Mouse (Mus musculus) hematopoietic multipotent progenitor cell, adult 10-12 weeks (in vitro differentiated cells): ENCODE data around the gene Aass. TPM values are rescaled to one million over a fixed set of nuclear protein-coding genes. Genes with fewer than 3 reads are reported as not detected.

Source experiments
- polyA plus RNA-seq: library from polyadenylated mRNA; stranded (reverse); fragments of >175 nt; gene quantifications from 2 replicates; pipeline ENCODE4 v1.2.3, GENCODE M21; 2012; ENCODE audit warnings: low replicate concordance

Gene Aass
- polyA plus RNA-seq, result 0.03 TPM in 1 of 2 replicates, not detected in the other

GRCm38 (mm10) chr6:23132573-23133181 is at the start of gene Aass:
Aass (minus strand) TSS chr6:23132986.

Other genes with a start within 250 kb of the Aass start
- not detected in 2 replicates for gene Fezf1, start 115.4 kb upstream of the Aass start, polyA plus RNA-seq